Mouse (Mus musculus): ENCODE data around the gene Ctrc. TPM values are rescaled to one million over a fixed set of nuclear protein-coding genes. Genes with fewer than 3 reads are reported as not detected.

The Ctrc gene
- polyA plus RNA-seq, 1 experiment, result not detected

DNA sequence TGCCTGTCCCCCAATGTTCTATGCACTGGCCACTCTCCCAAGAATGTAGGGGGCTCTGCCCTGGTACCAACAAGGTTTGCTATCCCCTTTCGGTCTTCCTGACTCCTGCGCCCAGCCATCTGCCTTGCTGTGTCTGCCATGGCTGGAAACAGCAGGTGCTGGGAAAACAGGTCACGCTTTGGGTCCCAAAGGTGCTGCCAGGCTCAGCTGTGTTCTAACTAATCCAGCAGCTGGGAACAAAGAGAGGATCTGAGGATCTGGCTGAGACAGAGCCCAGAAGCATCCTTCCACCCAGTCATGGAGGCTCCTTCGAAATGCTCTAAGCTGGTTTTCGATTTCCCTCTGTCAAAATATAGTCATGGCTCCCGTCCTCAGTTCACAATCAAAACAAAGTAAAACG lies 29.9 kb downstream of the Ctrc start:
- no peak for TF ChIP-seq GATA1 (IDR thresholded peaks at IDR 0.05; ENCODE audit: low read length)

DNA sequence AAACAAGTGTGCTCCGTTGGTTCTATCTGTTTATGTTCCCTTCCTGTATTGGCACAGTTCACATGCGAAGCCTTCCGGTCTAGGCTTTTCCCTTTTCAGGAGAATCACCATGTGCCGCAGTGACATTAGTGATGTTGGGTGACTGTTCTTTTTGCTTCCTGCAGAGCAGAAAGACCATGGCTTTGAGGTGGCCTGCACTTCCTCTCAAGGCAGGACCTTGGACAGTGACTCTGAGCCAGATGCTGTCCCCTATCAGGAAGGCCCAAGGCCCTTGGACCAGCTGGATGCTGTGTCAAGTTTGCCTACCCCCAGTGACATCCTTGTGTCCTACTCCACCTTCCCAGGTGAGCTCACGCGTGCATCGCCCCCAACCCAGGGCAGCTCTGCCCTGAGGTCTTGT lies 34.8 kb downstream of the Ctrc start:
- no peak for TF ChIP-seq GATA1 (IDR thresholded peaks at IDR 0.05; ENCODE audit: low read length)

DNA sequence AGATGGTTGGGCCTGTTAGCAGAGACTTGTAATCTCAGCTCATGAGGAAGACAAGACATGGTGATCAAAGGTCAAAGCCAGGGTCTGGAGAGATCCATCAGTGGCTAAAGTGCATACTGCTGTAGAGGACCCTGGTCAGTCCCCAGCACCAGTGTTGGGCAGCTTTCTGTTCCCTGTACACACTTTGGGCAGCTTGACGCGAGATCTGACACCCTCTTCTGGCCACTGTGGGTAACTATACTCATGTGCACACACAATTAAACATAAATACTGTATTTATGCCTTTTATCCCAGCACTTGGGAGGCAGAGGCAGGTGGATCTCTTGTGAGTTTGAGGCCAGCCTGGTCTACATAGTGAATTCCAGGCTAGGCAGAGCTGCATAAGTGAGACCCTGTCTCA lies 35.2 kb downstream of the Ctrc start:
- TF ChIP-seq GATA1 (IDR thresholded peaks at IDR 0.05; ENCODE audit: low read length), result no peak

DNA sequence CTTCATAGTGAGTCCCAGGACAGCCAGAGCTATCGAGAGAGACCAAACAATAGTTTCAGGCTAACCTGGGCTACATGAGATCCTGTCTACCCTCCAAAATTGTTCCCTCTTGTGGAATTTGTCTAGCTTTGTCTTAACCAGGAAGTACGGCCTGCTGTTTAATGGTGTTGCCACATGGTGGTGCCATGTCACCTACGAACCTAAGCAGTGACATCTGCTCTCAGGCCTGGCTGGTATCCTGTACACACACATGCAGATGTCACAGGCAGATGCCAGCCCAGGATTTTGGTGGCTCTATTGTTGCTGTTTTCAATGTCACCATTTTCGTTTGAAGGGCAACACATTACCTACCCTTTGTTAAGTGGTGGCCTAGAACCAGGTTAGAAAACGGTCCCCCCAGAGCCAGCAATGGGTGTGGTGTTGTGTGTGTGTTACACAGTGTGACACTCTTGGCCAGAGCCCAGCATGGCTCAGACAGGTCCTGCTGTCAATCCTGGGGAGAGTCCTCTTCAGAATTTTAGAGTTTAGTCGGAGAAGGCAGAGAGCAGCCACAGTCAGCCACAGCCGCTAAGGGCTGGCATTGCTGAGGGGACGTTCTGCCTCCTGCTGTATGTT lies 36.2 kb downstream of the Ctrc start:
- no peak for TF ChIP-seq GATA1 (IDR thresholded peaks at IDR 0.05; ENCODE audit: low read length)

DNA sequence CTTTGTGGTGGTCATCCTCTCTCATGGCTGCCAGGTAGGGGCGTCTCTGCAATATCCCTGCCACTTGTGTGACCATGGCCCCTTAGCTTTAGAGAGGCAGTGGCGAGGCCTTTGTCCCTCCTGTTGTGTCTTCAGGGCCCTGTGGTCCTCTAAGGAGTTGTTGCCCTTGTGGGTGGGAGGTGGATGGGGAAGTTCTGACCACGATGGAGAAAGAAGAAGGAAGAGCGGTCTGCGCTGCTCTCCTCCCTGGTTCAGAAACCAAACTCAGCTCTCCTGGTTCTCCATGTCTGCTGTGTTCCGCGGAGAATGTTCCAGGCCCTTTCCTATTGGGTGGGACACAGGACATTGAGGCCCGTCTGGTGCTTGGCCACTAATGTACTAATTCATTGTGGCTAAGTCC lies 40.3 kb downstream of the Ctrc start:
- TF ChIP-seq GATA1 (IDR thresholded peaks at IDR 0.05; ENCODE audit: low read length), result no peak

DNA sequence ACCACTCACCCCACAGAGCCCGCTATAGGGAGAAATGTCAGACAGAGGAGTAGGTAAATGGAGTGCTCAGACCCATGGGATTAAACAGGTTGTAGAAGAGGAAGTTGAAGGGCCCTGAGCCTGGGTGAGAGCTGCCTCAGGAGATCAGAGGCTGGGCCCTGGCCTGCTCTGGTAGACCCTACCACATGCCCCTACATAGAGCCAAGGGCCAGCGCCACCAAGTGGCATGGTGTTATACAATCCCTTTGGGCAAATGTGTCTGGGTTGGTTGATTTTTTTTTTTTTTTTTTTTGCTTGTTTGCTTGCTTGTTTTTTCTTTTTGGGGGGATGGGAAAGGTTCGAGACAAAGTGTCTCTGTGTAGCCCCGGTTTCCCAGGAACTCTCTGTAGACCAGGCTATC lies 42.1 kb downstream of the Ctrc start:
- TF ChIP-seq GATA1 (IDR thresholded peaks at IDR 0.05; ENCODE audit: low read length), result no peak

DNA sequence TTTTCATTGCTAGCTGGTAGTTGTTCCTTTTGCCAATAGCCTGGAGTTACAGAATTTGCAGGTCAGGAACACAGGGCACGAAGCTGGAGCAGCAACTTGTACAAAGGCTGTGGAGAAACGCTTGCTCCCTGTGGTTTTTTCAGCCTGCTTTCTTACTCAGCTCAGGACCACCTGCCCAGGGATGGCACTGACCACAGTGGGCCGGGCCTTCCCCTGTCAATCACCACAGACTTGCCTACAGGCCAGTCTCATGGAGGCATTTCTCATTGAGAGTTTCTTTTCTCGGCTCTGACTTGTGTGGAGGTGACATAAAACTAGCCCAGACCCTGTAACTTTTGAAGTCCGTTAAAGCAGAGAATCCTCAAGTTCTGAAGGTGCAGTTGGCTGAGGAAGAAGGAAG lies 48.6 kb downstream of the Ctrc start:
- no peak for TF ChIP-seq GATA1 (IDR thresholded peaks at IDR 0.05; ENCODE audit: low read length)

DNA sequence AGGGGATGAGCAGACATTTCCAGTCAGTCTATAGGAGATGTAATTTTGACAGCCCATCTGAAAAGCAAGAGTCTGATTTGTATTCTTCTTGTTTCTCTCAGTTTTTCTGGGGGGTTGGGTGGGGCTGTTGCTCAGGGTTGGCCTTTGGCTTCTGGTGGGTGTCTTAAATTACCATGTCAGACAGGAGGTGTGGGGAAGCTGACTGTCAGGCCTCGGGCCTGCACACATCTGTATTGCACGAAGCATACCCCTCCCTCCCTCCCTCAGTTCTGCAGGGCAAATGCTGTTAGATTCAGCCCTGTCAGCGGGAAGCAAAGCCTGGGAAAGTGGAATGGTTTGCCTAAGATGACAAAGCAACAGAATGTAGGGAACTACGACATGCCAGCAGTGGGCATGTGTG lies 49.2 kb downstream of the Ctrc start:
- no peak for TF ChIP-seq GATA1 (IDR thresholded peaks at IDR 0.05; ENCODE audit: low read length)

DNA sequence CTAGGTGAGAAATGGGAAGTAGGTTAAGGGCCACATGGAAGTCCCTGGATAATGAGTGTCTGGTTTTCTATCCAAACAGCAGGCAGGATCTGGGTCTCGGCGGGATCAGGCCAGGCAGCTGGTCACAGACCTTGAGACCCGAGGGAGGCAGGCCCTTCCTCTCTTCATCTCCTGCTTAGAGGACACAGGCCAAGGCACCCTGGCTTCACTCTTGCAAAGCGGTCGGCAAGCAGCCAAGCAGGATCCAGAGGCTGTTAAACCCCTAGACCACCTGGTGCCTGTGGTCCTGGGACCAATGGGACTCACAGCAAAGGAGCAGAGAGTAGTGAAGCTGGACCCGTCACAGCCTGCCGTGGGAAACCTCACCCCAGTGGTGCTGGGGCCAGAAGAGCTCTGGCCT lies 49.8 kb downstream of the Ctrc start:
- TF ChIP-seq GATA1 (IDR thresholded peaks at IDR 0.05; ENCODE audit: low read length), result no peak

DNA sequence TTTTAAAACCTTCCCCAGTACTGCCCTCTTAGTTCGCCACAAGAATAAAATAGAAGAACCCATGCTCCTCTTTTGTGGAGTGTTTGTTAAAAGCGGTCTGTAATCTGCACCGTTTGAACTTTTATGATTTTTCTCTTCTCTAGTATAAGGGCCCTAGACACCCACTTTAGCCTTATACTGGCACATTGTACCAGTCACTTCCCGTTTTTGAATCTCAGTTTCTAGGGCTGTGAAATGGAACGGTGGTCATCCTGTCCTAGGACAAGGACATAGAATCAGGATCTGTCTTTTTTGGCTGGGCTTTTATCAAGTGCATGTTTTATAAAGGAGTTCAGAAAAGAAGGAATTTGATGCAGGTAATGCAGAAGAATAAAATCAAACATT lies 52.0 kb downstream of the Ctrc start:
- no peak for TF ChIP-seq GATA1 (IDR thresholded peaks at IDR 0.05; ENCODE audit: low read length)

DNA sequence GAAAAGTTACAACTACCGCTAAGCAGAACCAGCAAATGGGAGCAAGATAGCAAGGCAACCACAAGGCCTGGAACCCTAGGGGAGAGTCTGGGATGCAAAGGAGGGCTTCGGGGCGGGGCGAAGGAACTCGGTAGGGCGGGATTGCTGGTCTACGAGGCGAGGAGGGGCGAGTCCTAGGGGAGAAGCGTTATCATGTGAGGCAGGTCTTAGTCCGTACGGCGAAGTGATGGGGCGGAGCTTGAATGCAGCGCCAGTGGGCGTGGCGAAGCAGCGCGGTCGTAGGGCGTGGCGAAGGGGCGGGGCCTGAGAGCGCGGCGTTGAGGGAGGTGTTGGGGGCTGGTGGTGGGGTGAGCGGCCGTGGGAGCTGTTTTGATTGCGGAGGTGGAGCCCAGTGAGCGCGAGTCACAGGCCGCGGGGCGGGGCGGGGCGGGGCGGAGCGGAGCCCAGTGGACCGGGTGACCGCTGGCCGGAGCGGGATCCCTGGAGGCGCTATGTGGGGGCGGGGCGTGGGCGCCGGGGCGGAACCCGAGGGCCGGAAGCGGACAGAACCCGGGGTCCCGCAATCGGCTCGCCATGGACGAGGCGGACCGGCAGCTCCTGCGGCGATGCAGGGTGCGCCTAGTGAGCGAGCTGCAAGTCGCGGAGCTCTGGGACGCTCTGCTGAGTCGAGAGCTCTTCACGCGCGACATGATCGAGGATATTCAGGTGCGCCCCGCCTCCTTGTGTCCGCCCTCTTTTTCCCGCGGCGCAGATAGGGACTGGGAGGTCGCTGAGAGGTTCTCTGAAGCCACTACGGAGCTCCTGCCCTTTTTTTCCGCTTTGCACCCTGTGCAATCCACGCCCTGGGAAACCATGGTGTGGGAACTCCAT lies 52.6 kb downstream of the Ctrc start, which contains the start of gene Casp9:
Casp9 (plus strand) TSS at position 331 of the 870 bp plus-strand sequence.
- TF ChIP-seq GATA1 (IDR thresholded peaks at IDR 0.05; ENCODE audit: low read length), result no peak

DNA sequence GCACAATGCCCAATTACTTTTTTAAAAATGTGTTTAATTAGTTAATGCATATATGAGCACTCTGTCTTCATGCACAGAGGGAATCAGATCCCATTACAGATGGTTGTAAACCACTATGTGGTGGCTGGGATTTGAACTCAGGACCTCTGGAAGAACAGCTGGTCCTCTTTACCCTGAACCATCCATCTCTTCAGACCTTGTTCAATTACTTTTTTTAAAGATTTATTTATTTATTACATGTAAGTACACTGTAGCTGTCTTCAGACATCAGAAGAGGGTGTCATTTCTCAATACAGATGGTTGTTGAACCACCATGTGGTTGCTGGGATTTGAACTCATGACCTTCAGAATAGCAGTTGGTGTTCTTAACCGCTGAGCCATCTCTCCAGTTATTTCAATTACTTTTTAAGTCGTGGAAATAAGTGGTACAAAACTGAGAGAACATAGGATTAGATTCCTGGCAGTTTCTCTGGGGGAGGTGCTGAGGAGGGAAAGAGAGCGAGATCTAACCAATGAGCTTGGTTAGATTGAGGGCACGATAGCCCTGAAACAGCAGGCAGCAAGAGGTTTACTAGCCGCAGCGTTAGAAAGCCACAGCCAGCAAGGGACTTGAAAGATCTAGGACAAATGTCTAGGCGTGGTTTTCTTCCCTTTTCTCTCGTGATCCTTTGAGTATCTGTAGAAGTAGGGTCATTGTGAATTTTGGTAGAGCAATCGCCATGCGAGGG lies 53.4 kb downstream of the Ctrc start:
- TF ChIP-seq GATA1 (IDR thresholded peaks at IDR 0.05; ENCODE audit: low read length), result peak; percentile 17

DNA sequence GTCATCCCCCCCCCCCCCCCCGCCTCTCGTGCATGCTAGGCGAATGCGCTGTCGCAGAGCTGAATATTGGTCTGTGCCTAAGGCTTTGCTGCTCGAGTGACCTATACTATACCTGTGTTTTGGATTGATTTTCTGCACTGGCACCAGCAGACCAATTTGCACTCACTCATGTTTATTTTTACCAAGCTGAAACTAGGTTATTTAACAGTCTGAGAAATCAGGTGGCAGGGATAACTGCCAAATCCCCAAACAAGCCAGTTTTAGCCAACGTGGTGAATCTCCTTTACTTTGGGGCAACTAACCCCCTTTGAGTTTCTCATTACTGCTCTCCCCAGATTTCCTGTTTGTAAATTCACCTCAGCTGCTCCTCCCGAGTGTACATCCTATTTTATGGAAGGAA lies 54.2 kb downstream of the Ctrc start:
- TF ChIP-seq GATA1 (IDR thresholded peaks at IDR 0.05; ENCODE audit: low read length), result no peak

DNA sequence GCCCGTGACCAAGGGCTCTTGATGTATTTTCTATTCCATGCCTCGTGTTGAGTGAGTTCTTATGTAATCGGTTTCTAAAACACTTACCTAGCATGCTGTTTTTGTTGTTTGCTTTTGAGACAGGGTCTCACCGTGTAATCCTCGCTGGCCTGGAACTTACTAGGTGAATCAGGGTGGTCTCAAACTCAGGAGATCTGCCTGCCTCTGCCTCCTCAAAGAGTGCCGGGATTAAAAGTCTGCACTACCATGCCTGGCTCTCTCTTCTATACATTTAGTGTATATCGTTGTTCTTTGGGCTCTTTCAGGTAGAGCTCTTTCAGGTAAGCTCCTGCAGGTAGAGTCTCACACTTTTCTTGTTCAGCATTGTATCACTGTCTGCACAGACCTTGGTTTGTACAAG lies 54.7 kb downstream of the Ctrc start:
- no peak for TF ChIP-seq GATA1 (IDR thresholded peaks at IDR 0.05; ENCODE audit: low read length)

DNA sequence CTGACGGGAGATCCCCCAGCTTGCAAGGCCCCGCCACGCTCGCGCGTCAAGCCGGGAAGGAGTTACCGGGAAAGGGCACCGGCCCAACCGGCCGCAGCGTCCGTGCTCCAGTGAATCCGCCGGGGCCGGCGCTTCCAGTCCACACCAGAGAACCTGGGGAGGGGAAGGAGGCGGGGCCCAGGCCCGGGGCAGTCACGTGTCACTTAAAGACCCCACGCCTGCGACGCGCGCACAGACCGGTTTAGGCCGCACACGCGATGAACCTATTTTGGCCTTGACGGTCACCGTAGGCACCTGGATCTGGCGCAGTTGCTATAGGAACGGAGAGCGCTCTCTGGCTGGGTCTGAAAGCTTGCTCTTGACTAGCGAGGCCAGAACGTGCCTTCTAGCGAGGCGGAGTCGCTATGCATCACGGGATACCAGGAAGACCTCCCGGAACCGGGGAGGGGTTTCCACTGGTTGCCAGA lies 55.6 kb downstream of the Ctrc start, which contains the start of gene Dnajc16:
Dnajc16 (minus strand) TSS at position 408 of the 467 bp plus-strand sequence.
- TF ChIP-seq GATA1 (IDR thresholded peaks at IDR 0.05; ENCODE audit: low read length), result no peak

DNA sequence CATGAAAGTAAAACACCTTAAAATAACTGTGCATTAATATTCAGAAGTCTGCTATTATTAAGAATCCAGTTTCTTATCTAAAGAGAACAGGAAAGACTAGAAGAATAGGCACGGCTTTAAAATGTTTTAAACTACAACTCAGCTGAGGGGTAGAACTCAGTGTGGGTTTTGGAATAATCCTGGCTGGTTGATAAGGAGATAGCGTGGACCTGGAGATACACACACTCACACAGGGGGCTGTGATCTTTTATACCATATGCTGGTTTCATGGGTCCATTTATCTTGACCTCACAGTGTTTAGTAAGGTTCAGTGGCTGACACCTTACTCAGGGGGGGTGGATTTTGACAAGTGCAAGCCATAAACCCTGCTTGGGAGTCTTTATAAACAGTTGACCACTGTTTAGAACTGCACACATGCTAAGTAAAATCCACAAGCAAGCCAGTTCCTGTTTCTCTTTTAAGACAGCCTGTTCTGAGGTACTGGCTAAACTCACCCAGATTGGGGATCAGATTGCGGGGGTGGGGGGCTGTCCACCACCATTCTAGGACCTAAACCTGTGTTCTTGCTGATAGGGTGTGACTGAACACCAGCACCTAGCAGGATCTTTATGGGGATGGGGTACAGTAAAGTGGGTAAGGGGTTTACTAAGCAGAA lies 56.5 kb downstream of the Ctrc start:
- TF ChIP-seq GATA1 (IDR thresholded peaks at IDR 0.05; ENCODE audit: low read length), result peak; percentile 73

Data from G1E-ER4 (cell line).